Mouse (Mus musculus): Measurements from ENCODE around the gene Ints7. TPM values are rescaled to one million over a fixed set of nuclear protein-coding genes. Genes with fewer than 3 reads are reported as not detected.

The Ints7 gene
- total RNA-seq (2014; fragmentation: Nextera tagmentation), result 25.9 and 28.0 TPM in 2 replicates
- total RNA-seq (2017), result 39.7 and 47.1 TPM in 2 replicates
- polyA plus RNA-seq (2012), result 11.8 and 20.7 TPM in 2 replicates

- Histone ChIP-seq H3K9me3 (replicated peaks) (peaks cover 9% of the 10 kb centered on the region), H3K27me3 (ENCODE audit: insufficient read depth, low read length) (no peaks in the 10 kb centered on the region), H3K4me1 (ENCODE audit: insufficient read depth, low read depth, low read length) (peaks cover 42% of the 10 kb centered on the region), H3K36me3 (replicated peaks) (peaks cover 44% of the 10 kb centered on the region), H3K4me3 (ENCODE audit: low read depth, low read length) (peak within 1 kb of the TSS; percentile 87)
- TF ChIP-seq CTCF (IDR thresholded peaks at IDR 0.05; ENCODE audit: low read depth, low read length) (peak; percentile 97), POLR2AphosphoS5 (IDR thresholded peaks at IDR 0.05; ENCODE audit: insufficient replicate concordance, low read depth, low read length) (no peak)
- DNase-seq (ENCODE audit: low spot score) (peak; percentile 96), ATAC-seq (ENCODE audit: extremely low read depth, insufficient number of reproducible peaks, low FRiP score, poor library complexity, severe bottlenecking) (peak; percentile 86)
Observed at GRCm38 (mm10) chr1:191575458-191576247, at the start of gene Ints7, which contains the start of gene Dtl. Gene Ints7, plus strand, starts transcription at chr1:191575636. Gene Dtl, minus strand, starts transcription at chr1:191575544.

DNA sequence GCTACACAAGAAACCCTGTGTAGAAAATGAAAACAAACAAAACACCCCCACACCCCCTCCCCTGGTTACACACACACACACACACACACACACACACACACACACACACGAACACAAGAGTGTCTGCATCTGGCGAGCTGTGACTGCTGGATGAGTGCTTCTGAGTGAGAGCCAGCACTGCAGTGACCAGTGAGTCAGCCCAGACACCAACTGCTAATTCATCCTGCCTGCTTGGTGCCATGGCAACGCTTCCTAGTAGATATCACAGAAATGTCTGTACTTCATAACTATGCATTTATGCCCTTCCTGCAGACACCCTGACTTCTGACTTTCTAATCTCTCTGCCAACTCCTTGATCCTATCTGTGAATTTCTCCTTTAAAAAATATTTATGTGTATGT lies 48.3 kb upstream of the Ints7 start:
- H3K9me3 ChIP-seq (replicated peaks), result no peaks in the 10 kb centered on the region
- no peak overlapping the region for H3K4me3 ChIP-seq (ENCODE audit: low read depth, low read length)
- peaks cover 24% of the 10 kb centered on the region for H3K36me3 ChIP-seq (replicated peaks)
- TF ChIP-seq GATA1 (IDR thresholded peaks at IDR 0.05; ENCODE audit: borderline replicate concordance, low read length) (no peak), CTCF (IDR thresholded peaks at IDR 0.05; ENCODE audit: low read depth, low read length) (no peak), POLR2AphosphoS5 (IDR thresholded peaks at IDR 0.05; ENCODE audit: insufficient replicate concordance, low read depth, low read length) (no peak), TAL1 (conservative IDR thresholded peaks at IDR 0.05; ENCODE audit: low read depth, low read length) (no peak), GATA2 (IDR thresholded peaks at IDR 0.05; ENCODE audit: borderline replicate concordance, low read depth, low read length) (no peak)
- no peaks in the 10 kb centered on the region for H3K27me3 ChIP-seq (ENCODE audit: insufficient read depth, low read length)
- H3K4me1 ChIP-seq (ENCODE audit: insufficient read depth, low read depth, low read length), result no peaks in the 10 kb centered on the region
- no peak for DNase-seq (ENCODE audit: low spot score)
- peak; percentile 40; the same call in 1 of the 2 replicates for ATAC-seq (ENCODE audit: extremely low read depth, insufficient number of reproducible peaks, low FRiP score, poor library complexity, severe bottlenecking)

DNA sequence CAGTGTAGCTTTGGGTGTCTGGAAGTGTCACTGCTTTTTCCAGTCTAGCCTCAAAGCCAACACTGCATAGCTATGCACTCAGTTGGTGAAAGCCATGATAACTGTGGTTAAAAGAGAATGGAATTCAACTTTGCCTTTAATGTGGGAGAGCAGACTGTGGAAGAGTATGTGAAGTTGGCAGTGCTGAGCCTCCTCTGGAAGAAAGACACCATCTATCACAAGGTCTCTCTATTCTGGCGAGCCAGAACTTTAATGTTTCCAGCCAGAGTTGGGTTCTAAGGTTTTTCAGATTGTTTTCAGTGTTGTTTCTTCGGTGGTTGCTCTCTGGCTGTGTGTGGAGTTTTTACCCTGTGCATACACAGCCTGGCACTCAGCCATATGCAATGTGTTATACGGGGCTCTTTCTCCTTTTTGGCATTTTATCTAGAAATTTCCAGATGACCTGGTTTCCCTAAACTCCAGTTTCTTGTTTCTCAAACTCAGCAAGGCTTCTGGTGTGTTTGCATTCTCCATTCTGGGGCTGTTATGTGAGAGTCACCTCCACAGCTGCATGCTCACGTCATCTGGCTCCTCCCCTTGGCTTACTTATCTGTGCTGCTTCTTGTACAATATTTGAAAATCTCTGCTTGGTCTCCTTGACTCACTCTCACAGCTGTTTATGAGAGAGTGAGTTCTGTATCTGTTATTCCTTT lies 47.4 kb upstream of the Ints7 start:
- Histone ChIP-seq H3K9me3 (replicated peaks) (no peaks in the 10 kb centered on the region), H3K4me3 (ENCODE audit: low read depth, low read length) (no peak overlapping the region), H3K4me1 (ENCODE audit: insufficient read depth, low read depth, low read length) (no peaks in the 10 kb centered on the region), H3K36me3 (replicated peaks) (peaks cover 33% of the 10 kb centered on the region), H3K27me3 (ENCODE audit: insufficient read depth, low read length) (no peaks in the 10 kb centered on the region)
- DNase-seq (ENCODE audit: low spot score) (no peak), ATAC-seq (ENCODE audit: extremely low read depth, insufficient number of reproducible peaks, low FRiP score, poor library complexity, severe bottlenecking) (no peak)
- TF ChIP-seq GATA2 (IDR thresholded peaks at IDR 0.05; ENCODE audit: borderline replicate concordance, low read depth, low read length), result no peak

DNA sequence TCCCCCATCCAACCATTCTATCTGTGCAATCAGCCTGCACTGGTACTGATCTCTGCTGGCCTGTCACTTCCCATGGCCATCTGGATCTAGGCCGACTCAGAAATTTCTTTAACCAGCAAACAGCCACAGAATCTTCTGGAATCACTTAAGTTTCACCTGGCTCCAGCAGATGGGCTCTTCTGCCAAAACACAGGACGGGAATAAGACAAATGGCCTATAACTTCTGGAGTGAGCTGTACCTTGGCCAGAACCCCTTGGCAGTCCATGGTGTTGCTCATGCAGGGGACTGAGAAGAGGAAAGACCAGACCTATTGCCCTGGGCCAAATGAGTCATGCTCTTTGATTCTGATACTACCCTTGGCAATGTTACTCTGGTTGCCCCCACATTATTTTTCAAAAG lies 46.0 kb upstream of the Ints7 start:
- DNase-seq (ENCODE audit: low spot score) (no peak), ATAC-seq (ENCODE audit: extremely low read depth, insufficient number of reproducible peaks, low FRiP score, poor library complexity, severe bottlenecking) (no peak)
- Histone ChIP-seq H3K36me3 (replicated peaks) (peaks cover 44% of the 10 kb centered on the region), H3K9me3 (replicated peaks) (no peaks in the 10 kb centered on the region), H3K4me3 (ENCODE audit: low read depth, low read length) (no peak overlapping the region), H3K27me3 (ENCODE audit: insufficient read depth, low read length) (no peaks in the 10 kb centered on the region), H3K4me1 (ENCODE audit: insufficient read depth, low read depth, low read length) (no peaks in the 10 kb centered on the region)
- TF ChIP-seq TAL1 (conservative IDR thresholded peaks at IDR 0.05; ENCODE audit: low read depth, low read length) (no peak), CTCF (IDR thresholded peaks at IDR 0.05; ENCODE audit: low read depth, low read length) (no peak), GATA1 (IDR thresholded peaks at IDR 0.05; ENCODE audit: borderline replicate concordance, low read length) (no peak), GATA2 (IDR thresholded peaks at IDR 0.05; ENCODE audit: borderline replicate concordance, low read depth, low read length) (no peak), POLR2AphosphoS5 (IDR thresholded peaks at IDR 0.05; ENCODE audit: insufficient replicate concordance, low read depth, low read length) (no peak)

DNA sequence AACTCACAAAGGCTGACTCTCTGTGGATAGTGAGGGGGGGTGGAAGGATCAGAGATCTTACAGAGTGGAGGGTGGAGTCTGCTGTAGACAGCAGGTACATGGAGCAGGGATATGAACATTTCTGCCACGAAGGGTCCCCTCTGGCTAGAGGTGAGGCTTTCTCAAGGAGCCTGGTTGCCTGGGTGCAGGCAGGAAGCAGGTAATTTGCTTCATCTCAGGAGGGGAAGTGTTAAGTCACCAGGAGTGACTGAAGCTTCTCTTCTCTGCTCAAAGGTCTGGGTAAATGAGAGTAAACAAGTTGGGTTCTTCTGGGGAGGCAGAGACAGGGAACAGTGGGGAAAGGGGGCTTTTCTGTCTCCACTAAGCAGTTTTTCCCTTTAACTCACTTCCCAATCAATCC lies 44.4 kb upstream of the Ints7 start:
- TF ChIP-seq GATA2 (IDR thresholded peaks at IDR 0.05; ENCODE audit: borderline replicate concordance, low read depth, low read length) (no peak), GATA1 (IDR thresholded peaks at IDR 0.05; ENCODE audit: borderline replicate concordance, low read length) (no peak), CTCF (IDR thresholded peaks at IDR 0.05; ENCODE audit: low read depth, low read length) (no peak), POLR2AphosphoS5 (IDR thresholded peaks at IDR 0.05; ENCODE audit: insufficient replicate concordance, low read depth, low read length) (no peak), TAL1 (conservative IDR thresholded peaks at IDR 0.05; ENCODE audit: low read depth, low read length) (no peak)
- Histone ChIP-seq H3K27me3 (ENCODE audit: insufficient read depth, low read length) (no peaks in the 10 kb centered on the region), H3K4me3 (ENCODE audit: low read depth, low read length) (no peak overlapping the region), H3K4me1 (ENCODE audit: insufficient read depth, low read depth, low read length) (peaks cover 1% of the 10 kb centered on the region; the same call in 1 of the 2 replicates), H3K9me3 (replicated peaks) (no peaks in the 10 kb centered on the region), H3K36me3 (replicated peaks) (peaks cover 57% of the 10 kb centered on the region)
- no peak for DNase-seq (ENCODE audit: low spot score)
- ATAC-seq (ENCODE audit: extremely low read depth, insufficient number of reproducible peaks, low FRiP score, poor library complexity, severe bottlenecking), result no peak

DNA sequence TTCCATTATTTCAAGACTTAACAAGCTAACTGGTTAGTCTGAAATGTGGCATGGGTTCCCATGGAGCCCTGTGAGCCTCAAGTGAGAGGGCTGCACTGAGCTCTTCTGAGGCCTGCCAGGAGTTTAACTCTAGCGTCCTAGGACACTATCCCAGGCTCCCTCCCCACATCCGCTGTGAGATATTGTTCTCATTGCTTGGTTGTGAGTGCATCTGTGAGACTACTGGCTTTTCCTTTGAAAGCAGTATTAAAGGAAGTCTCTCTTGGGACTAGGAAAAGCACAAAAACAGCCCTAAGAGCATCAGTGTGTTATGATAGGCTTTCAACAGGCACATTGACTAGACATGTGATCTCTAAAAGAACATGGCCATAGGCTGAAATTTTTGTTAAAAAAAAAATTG lies 40.5 kb upstream of the Ints7 start:
- no peaks in the 10 kb centered on the region for H3K27me3 ChIP-seq (ENCODE audit: insufficient read depth, low read length)
- TF ChIP-seq GATA2 (IDR thresholded peaks at IDR 0.05; ENCODE audit: borderline replicate concordance, low read depth, low read length) (no peak), GATA1 (IDR thresholded peaks at IDR 0.05; ENCODE audit: borderline replicate concordance, low read length) (no peak), TAL1 (conservative IDR thresholded peaks at IDR 0.05; ENCODE audit: low read depth, low read length) (no peak), POLR2AphosphoS5 (IDR thresholded peaks at IDR 0.05; ENCODE audit: insufficient replicate concordance, low read depth, low read length) (no peak), CTCF (IDR thresholded peaks at IDR 0.05; ENCODE audit: low read depth, low read length) (no peak)
- H3K9me3 ChIP-seq (replicated peaks), result no peaks in the 10 kb centered on the region
- peaks cover 2% of the 10 kb centered on the region; the same call in 1 of the 2 replicates for H3K4me1 ChIP-seq (ENCODE audit: insufficient read depth, low read depth, low read length)
- H3K36me3 ChIP-seq (replicated peaks), result peaks cover 86% of the 10 kb centered on the region
- H3K4me3 ChIP-seq (ENCODE audit: low read depth, low read length), result no peak overlapping the region
- DNase-seq (ENCODE audit: low spot score) (no peak), ATAC-seq (ENCODE audit: extremely low read depth, insufficient number of reproducible peaks, low FRiP score, poor library complexity, severe bottlenecking) (no peak)

All from G1E (cell line).